Mouse (Mus musculus) liver, embryonic 13.5 days (tissue): Measurements from ENCODE around the gene Mtx1. TPM values are rescaled to one million over a fixed set of nuclear protein-coding genes. Genes with fewer than 3 reads are reported as not detected.
A peak's percentile ranks its signal among the peaks of the same experiment; 100 is the strongest.

Source experiments
- ATAC-seq: fragments of 200-750 bp; cut with Nextera tagmentation; 2 replicates; pipeline ENCODE4 v1.8.0; 2017; ENCODE audit warnings: low read depth, mild to moderate bottlenecking, moderate number of reproducible peaks, moderate library complexity
- DNase-seq: peaks from one replicate; pipeline ENCODE4 v3.0.0; 2022
- H3K27ac ChIP-seq: fragments of 300-500 bp; sonication (generic); 2 replicates; pipeline ENCODE4 v1.5.1; 2015; ENCODE audit warnings: moderate library complexity, mild to moderate bottlenecking, inconsistent platforms
- H3K27me3 ChIP-seq: fragments of 300-500 bp; sonication (generic); 2 replicates; pipeline ENCODE4 v1.6.1; 2015; ENCODE audit warnings: mild to moderate bottlenecking, inconsistent platforms
- H3K36me3 ChIP-seq: fragments of 300-500 bp; sonication (generic); 2 replicates; pipeline ENCODE4 v1.6.1; 2015; ENCODE audit warnings: mild to moderate bottlenecking, inconsistent platforms
- H3K4me1 ChIP-seq: fragments of 300-500 bp; sonication (generic); replicated peaks from 2 replicates; pipeline ENCODE4 v1.6.1; 2015; ENCODE audit warnings: inconsistent platforms
- H3K4me2 ChIP-seq: fragments of 300-500 bp; sonication (generic); 2 replicates; pipeline ENCODE4 v1.6.1; 2015; ENCODE audit warnings: inconsistent platforms, mild to moderate bottlenecking, moderate library complexity
- H3K4me3 ChIP-seq: fragments of 300-500 bp; sonication (generic); replicated peaks from 2 replicates; pipeline ENCODE4 v1.5.1; 2015; ENCODE audit warnings: mild to moderate bottlenecking, inconsistent platforms
- H3K9ac ChIP-seq: fragments of 300-500 bp; sonication (generic); 2 replicates; pipeline ENCODE4 v1.6.1; 2015; ENCODE audit warnings: mild to moderate bottlenecking, inconsistent platforms
- H3K9me3 ChIP-seq: fragments of 300-500 bp; sonication (generic); replicated peaks from 2 replicates; pipeline ENCODE4 v1.6.1; 2016; ENCODE audit warnings: inconsistent platforms
- WGBS: fragments of 180-500 bp; shearing (Covaris S2); methylation state at CpG from one replicate; pipeline ENCODE4 v1.1.7; 2015; ENCODE audit not compliant: insufficient replicate concordance; 5-methylcytosine and 5-hydroxymethylcytosine counted together
- polyA plus RNA-seq: library from polyadenylated mRNA; unstranded; fragments of >200 nt; fragmentation: Nextera tagmentation; extraction: Ambion mirVana; gene quantifications from 2 replicates; pipeline ENCODE4 v1.2.1, GENCODE M21; 2015

The Mtx1 gene
- 152 and 155 TPM in 2 replicates for polyA plus RNA-seq

- ATAC-seq, result no peak
Observed at GRCm38 (mm10) chr3:89226900-89227299, at the start of gene Mtx1. TSS of gene Mtx1 (minus strand) at chr3:89227088.

GRCm38 (mm10) chr3:89276061-89276460 is 49.2 kb upstream of the Mtx1 start:
- Histone ChIP-seq H3K27ac (no peak overlapping the region), H3K4me3 (no peak overlapping the region), H3K9ac (no peak overlapping the region), H3K36me3 (peaks cover 3% of the 10 kb centered on the region; the same call in 1 of the 2 replicates), H3K4me1 (peaks cover 19% of the 10 kb centered on the region), H3K4me2 (no peak overlapping the region), H3K9me3 (no peaks in the 10 kb centered on the region), H3K27me3 (peaks cover 57% of the 10 kb centered on the region)
- ATAC-seq (no peak), DNase-seq (no peak)
- 76% methylated on average over 13 of the region's 13 CpGs for WGBS

More at GRCm38 (mm10) chr3:89226900-89227299, at the start of gene Mtx1:
- Histone ChIP-seq H3K4me1 (peaks cover 27% of the 10 kb centered on the region), H3K9ac (peak within 1 kb of the TSS; percentile 26; the same call in 1 of the 2 replicates), H3K36me3 (no peaks in the 10 kb centered on the region), H3K4me3 (peak within 1 kb of the TSS; percentile 51), H3K9me3 (no peaks in the 10 kb centered on the region), H3K4me2 (peak within 1 kb of the TSS; percentile 61), H3K27ac (no peak within 1 kb of the TSS), H3K27me3 (peaks cover 89% of the 10 kb centered on the region)
- WGBS, result 11% methylated on average over 21 of the region's 21 CpGs
- no peak for DNase-seq

GRCm38 (mm10) chr3:89271760-89272159 is 44.9 kb upstream of the Mtx1 start:
- H3K4me2 ChIP-seq, result no peak overlapping the region
- peaks cover 3% of the 10 kb centered on the region; the same call in 1 of the 2 replicates for H3K36me3 ChIP-seq
- no peak overlapping the region for H3K27ac ChIP-seq
- 67% methylated on average over 6 of the region's 6 CpGs for WGBS
- H3K4me1 ChIP-seq, result peaks cover 41% of the 10 kb centered on the region
- no peak for DNase-seq
- H3K4me3 ChIP-seq, result no peak overlapping the region
- no peak overlapping the region for H3K9ac ChIP-seq
- H3K9me3 ChIP-seq, result no peaks in the 10 kb centered on the region
- H3K27me3 ChIP-seq, result peaks cover 14% of the 10 kb centered on the region
- ATAC-seq, result no peak

GRCm38 (mm10) chr3:89270891-89271290 is 44.0 kb upstream of the Mtx1 start:
- H3K27me3 ChIP-seq, result peaks cover 5% of the 10 kb centered on the region
- peak overlapping the region; percentile 64; the same call in 1 of the 2 replicates for H3K4me3 ChIP-seq
- WGBS, result 72% methylated on average over 6 of the region's 6 CpGs
- H3K9ac ChIP-seq, result no peak overlapping the region
- peaks cover 47% of the 10 kb centered on the region for H3K4me1 ChIP-seq
- no peak overlapping the region for H3K27ac ChIP-seq
- peak overlapping the region; percentile 84 for H3K4me2 ChIP-seq
- no peak for ATAC-seq
- no peak for DNase-seq
- no peaks in the 10 kb centered on the region for H3K9me3 ChIP-seq
- H3K36me3 ChIP-seq, result peaks cover 3% of the 10 kb centered on the region; the same call in 1 of the 2 replicates

GRCm38 (mm10) chr3:89270051-89270755 is 43.3 kb upstream of the Mtx1 start, which contains the start of gene Slc50a1:
TSS of gene Slc50a1 (minus strand) at chr3:89270570.
- DNase-seq, result peak; percentile 52
- H3K4me3 ChIP-seq, result peak within 1 kb of the TSS; percentile 64
- no peaks in the 10 kb centered on the region for H3K9me3 ChIP-seq
- peak; percentile 60 for ATAC-seq
- H3K27me3 ChIP-seq, result 0 out of 2 replicates have a peak, but pooled peaks cover 3% of the 10 kb centered on the region
- peaks cover 49% of the 10 kb centered on the region for H3K4me1 ChIP-seq
- 1% methylated on average over 39 of the region's 39 CpGs for WGBS
- peak within 1 kb of the TSS; percentile 75 for H3K9ac ChIP-seq
- peak within 1 kb of the TSS; percentile 45; the same call in 1 of the 2 replicates for H3K27ac ChIP-seq
- H3K4me2 ChIP-seq, result peak within 1 kb of the TSS; percentile 84
- H3K36me3 ChIP-seq, result peaks cover 2% of the 10 kb centered on the region; the same call in 1 of the 2 replicates

- peak overlapping the region; percentile 75; the same call in 1 of the 2 replicates for H3K9ac ChIP-seq
- 0 out of 2 replicates have a peak, but pooled peaks cover 3% of the 10 kb centered on the region for H3K27me3 ChIP-seq
- H3K27ac ChIP-seq, result no peak overlapping the region
- peak overlapping the region; percentile 84 for H3K4me2 ChIP-seq
- H3K4me1 ChIP-seq, result peaks cover 49% of the 10 kb centered on the region
- H3K36me3 ChIP-seq, result no peaks in the 10 kb centered on the region
- no peak overlapping the region for H3K4me3 ChIP-seq
- DNase-seq (no peak), ATAC-seq (no peak)
- WGBS, result 72% methylated on average over 8 of the region's 8 CpGs
- no peaks in the 10 kb centered on the region for H3K9me3 ChIP-seq
Observed at GRCm38 (mm10) chr3:89268916-89269315, 42.0 kb upstream of the Mtx1 start.

GRCm38 (mm10) chr3:89266439-89266893 is 39.6 kb upstream of the Mtx1 start:
- DNase-seq, result peak; percentile 69
- Histone ChIP-seq H3K4me1 (peaks cover 52% of the 10 kb centered on the region), H3K9ac (peak overlapping the region; percentile 90), H3K27me3 (peaks cover 7% of the 10 kb centered on the region; the same call in 1 of the 2 replicates), H3K36me3 (no peaks in the 10 kb centered on the region), H3K4me3 (peak overlapping the region; percentile 83), H3K9me3 (no peaks in the 10 kb centered on the region), H3K27ac (peak overlapping the region; percentile 73), H3K4me2 (peak overlapping the region; percentile 95)
- ATAC-seq, result peak; percentile 85
- under 1% methylated on average over 20 of the region's 20 CpGs for WGBS

- ATAC-seq (no peak), DNase-seq (no peak)
- Histone ChIP-seq H3K4me3 (no peak overlapping the region), H3K27me3 (peaks cover 30% of the 10 kb centered on the region), H3K9ac (no peak overlapping the region), H3K4me1 (peaks cover 17% of the 10 kb centered on the region), H3K36me3 (no peaks in the 10 kb centered on the region), H3K4me2 (no peak overlapping the region), H3K9me3 (no peaks in the 10 kb centered on the region), H3K27ac (no peak overlapping the region)
- WGBS, result 42% methylated on average over 10 of the region's 10 CpGs
Observed at GRCm38 (mm10) chr3:89262417-89262816, 35.5 kb upstream of the Mtx1 start.

GRCm38 (mm10) chr3:89260211-89260610 is 33.3 kb upstream of the Mtx1 start:
- 82% methylated on average over 3 of the region's 3 CpGs for WGBS
- H3K36me3 ChIP-seq, result no peaks in the 10 kb centered on the region

GRCm38 (mm10) chr3:89259076-89259475 is 32.2 kb upstream of the Mtx1 start, which contains the start of gene Dpm3:
TSS of gene Dpm3 (plus strand) at chr3:89259358.
- Histone ChIP-seq H3K27me3 (peaks cover 46% of the 10 kb centered on the region), H3K36me3 (no peaks in the 10 kb centered on the region), H3K4me3 (no peak within 1 kb of the TSS), H3K9me3 (no peaks in the 10 kb centered on the region), H3K9ac (no peak within 1 kb of the TSS), H3K4me2 (no peak within 1 kb of the TSS), H3K27ac (no peak within 1 kb of the TSS), H3K4me1 (peaks cover 9% of the 10 kb centered on the region; the same call in 1 of the 2 replicates)
- DNase-seq, result no peak
- no peak for ATAC-seq
- WGBS, result 50% methylated on average over 7 of the region's 7 CpGs

More at GRCm38 (mm10) chr3:89260211-89260610, 33.3 kb upstream of the Mtx1 start:
- Histone ChIP-seq H3K27ac (no peak overlapping the region), H3K4me1 (peaks cover 4% of the 10 kb centered on the region; the same call in 1 of the 2 replicates), H3K4me3 (no peak overlapping the region), H3K27me3 (peaks cover 45% of the 10 kb centered on the region), H3K9me3 (no peaks in the 10 kb centered on the region), H3K9ac (no peak overlapping the region), H3K4me2 (no peak overlapping the region)
- no peak for ATAC-seq
- no peak for DNase-seq

GRCm38 (mm10) chr3:89256177-89256576 is 29.3 kb upstream of the Mtx1 start:
- peaks cover 18% of the 10 kb centered on the region for H3K4me1 ChIP-seq
- no peaks in the 10 kb centered on the region for H3K36me3 ChIP-seq
- no peak overlapping the region for H3K9ac ChIP-seq
- peaks cover 67% of the 10 kb centered on the region for H3K27me3 ChIP-seq
- no peak for ATAC-seq
- DNase-seq, result no peak
- H3K4me3 ChIP-seq, result no peak overlapping the region
- WGBS, result 44% methylated on average over 5 of the region's 5 CpGs
- H3K27ac ChIP-seq, result no peak overlapping the region
- H3K9me3 ChIP-seq, result no peaks in the 10 kb centered on the region
- H3K4me2 ChIP-seq, result no peak overlapping the region
